Mouse (Mus musculus) embryonic facial prominence, embryonic 13.5 days (tissue): ENCODE results near the gene Tm9sf2. TPM values are rescaled to one million over a fixed set of nuclear protein-coding genes. Genes with fewer than 3 reads are reported as not detected.

Experiments used
- ATAC-seq: fragments of 200-750 bp; cut with Nextera tagmentation; 2 replicates; pipeline ENCODE4 v1.8.0; 2017; ENCODE audit warnings: low read depth; ENCODE audit not compliant: insufficient number of reproducible peaks, insufficient read depth, low FRiP score, low TSS enrichment
- H3K27ac ChIP-seq: fragments of 300-500 bp; sonication (generic); 2 replicates; pipeline ENCODE4 v1.5.1; 2015; ENCODE audit warnings: moderate library complexity, mild to moderate bottlenecking, inconsistent platforms
- H3K27me3 ChIP-seq: fragments of 300-500 bp; sonication (generic); 2 replicates; pipeline ENCODE4 v1.6.1; 2015; ENCODE audit warnings: mild to moderate bottlenecking, inconsistent platforms
- H3K36me3 ChIP-seq: fragments of 300-500 bp; sonication (generic); 2 replicates; pipeline ENCODE4 v1.6.1; 2015; ENCODE audit warnings: mild to moderate bottlenecking, inconsistent platforms
- H3K4me1 ChIP-seq: fragments of 300-500 bp; sonication (generic); 2 replicates; pipeline ENCODE4 v1.6.1; 2015; ENCODE audit warnings: inconsistent platforms
- H3K4me2 ChIP-seq: fragments of 300-500 bp; sonication (generic); 2 replicates; pipeline ENCODE4 v1.6.1; 2015; ENCODE audit warnings: moderate library complexity, mild to moderate bottlenecking, inconsistent platforms
- H3K4me3 ChIP-seq: fragments of 300-500 bp; sonication (generic); 2 replicates; pipeline ENCODE4 v1.5.1; 2015; ENCODE audit warnings: mild to moderate bottlenecking, inconsistent platforms
- H3K9ac ChIP-seq: fragments of 300-500 bp; sonication (generic); 2 replicates; pipeline ENCODE4 v1.6.1; 2015; ENCODE audit warnings: mild to moderate bottlenecking, inconsistent platforms
- H3K9me3 ChIP-seq: fragments of 300-500 bp; sonication (generic); 2 replicates; pipeline ENCODE4 v1.6.1; 2016; ENCODE audit warnings: inconsistent platforms
- WGBS: fragments of 180-500 bp; shearing (Covaris S2); methylation state at CpG from one replicate; pipeline ENCODE4 v1.1.7; 2015; ENCODE audit warnings: mixed read lengths; 5-methylcytosine and 5-hydroxymethylcytosine counted together
- polyA plus RNA-seq: library from polyadenylated mRNA; unstranded; fragments of >200 nt; fragmentation: Nextera tagmentation; extraction: Ambion mirVana; gene quantifications from 2 replicates; pipeline ENCODE4 v1.2.1, GENCODE M21; 2015

The Tm9sf2 gene
- polyA plus RNA-seq, 1 experiment from 2014 or later: 148 TPM

- H3K4me2 ChIP-seq: peak within 1 kb of the TSS; percentile 65
- H3K36me3 ChIP-seq: no peaks in the 10 kb centered on the region
- H3K9me3 ChIP-seq: no peaks in the 10 kb centered on the region
- H3K27ac ChIP-seq: peak within 1 kb of the TSS; percentile 66
- 3% methylated on average over 45 of the region's 45 CpGs for WGBS
- peak; percentile 98 for ATAC-seq
- H3K4me3 ChIP-seq: peak within 1 kb of the TSS; percentile 66
- no peaks in the 10 kb centered on the region for H3K27me3 ChIP-seq
- 0 out of 2 replicates have a peak, but pooled peaks cover 4% of the 10 kb centered on the region for H3K4me1 ChIP-seq
- H3K9ac ChIP-seq: peak within 1 kb of the TSS; percentile 76
Observed at GRCm38 (mm10) chr14:122181078-122181814, 74.4 kb downstream of the Tm9sf2 start, which contains the start of gene Clybl. Gene Clybl, plus strand, starts transcription at chr14:122181704.

- peak overlapping the region; percentile 65 for H3K4me2 ChIP-seq
- H3K9me3 ChIP-seq: no peaks in the 10 kb centered on the region
- peak overlapping the region; percentile 66 for H3K4me3 ChIP-seq
- H3K27me3 ChIP-seq: no peaks in the 10 kb centered on the region
- H3K9ac ChIP-seq: peak overlapping the region; percentile 76
- H3K4me1 ChIP-seq: 0 out of 2 replicates have a peak, but pooled peaks cover 4% of the 10 kb centered on the region
- peak; percentile 40 for ATAC-seq
- no peaks in the 10 kb centered on the region for H3K36me3 ChIP-seq
- WGBS: 1% methylated on average over 12 of the region's 12 CpGs
- H3K27ac ChIP-seq: 0 out of 2 replicates have a peak overlapping the region, but pooled peaks have one; percentile 62
Observed at GRCm38 (mm10) chr14:122181815-122182157, 74.9 kb downstream of the Tm9sf2 start.

- Histone ChIP-seq H3K9ac (no peak overlapping the region), H3K4me3 (0 out of 2 replicates have a peak overlapping the region, but pooled peaks have one; percentile 66), H3K27me3 (no peaks in the 10 kb centered on the region), H3K4me2 (peak overlapping the region; percentile 65), H3K9me3 (no peaks in the 10 kb centered on the region), H3K4me1 (0 out of 2 replicates have a peak, but pooled peaks cover 4% of the 10 kb centered on the region), H3K36me3 (no peaks in the 10 kb centered on the region), H3K27ac (no peak overlapping the region)
- WGBS: 80% methylated on average over 6 of the region's 6 CpGs
- ATAC-seq: no peak
Observed at GRCm38 (mm10) chr14:122182220-122182619, 75.4 kb downstream of the Tm9sf2 start.

- Histone ChIP-seq H3K9ac (no peak overlapping the region), H3K4me3 (no peak overlapping the region), H3K4me2 (no peak overlapping the region), H3K27ac (no peak overlapping the region), H3K4me1 (0 out of 2 replicates have a peak, but pooled peaks cover 4% of the 10 kb centered on the region), H3K36me3 (no peaks in the 10 kb centered on the region), H3K27me3 (no peaks in the 10 kb centered on the region), H3K9me3 (no peaks in the 10 kb centered on the region)
- WGBS: 82% methylated on average over 11 of the region's 11 CpGs
- no peak for ATAC-seq
Observed at GRCm38 (mm10) chr14:122183974-122184373, 77.1 kb downstream of the Tm9sf2 start.

GRCm38 (mm10) chr14:122188250-122188649 lies 81.4 kb downstream of the Tm9sf2 start:
- no peaks in the 10 kb centered on the region for H3K4me1 ChIP-seq
- H3K9ac ChIP-seq: no peak overlapping the region
- no peak overlapping the region for H3K27ac ChIP-seq
- H3K4me3 ChIP-seq: no peak overlapping the region
- ATAC-seq: no peak
- 84% methylated on average over 5 of the region's 5 CpGs for WGBS
- H3K9me3 ChIP-seq: no peaks in the 10 kb centered on the region
- H3K27me3 ChIP-seq: no peaks in the 10 kb centered on the region
- no peaks in the 10 kb centered on the region for H3K36me3 ChIP-seq
- H3K4me2 ChIP-seq: no peak overlapping the region

- Histone ChIP-seq H3K27ac (no peak overlapping the region), H3K27me3 (no peaks in the 10 kb centered on the region), H3K9ac (no peak overlapping the region), H3K4me3 (no peak overlapping the region), H3K9me3 (no peaks in the 10 kb centered on the region), H3K4me1 (no peaks in the 10 kb centered on the region), H3K36me3 (no peaks in the 10 kb centered on the region), H3K4me2 (no peak overlapping the region)
- ATAC-seq: no peak
- 79% methylated on average over 5 of the region's 5 CpGs for WGBS
Observed at GRCm38 (mm10) chr14:122189901-122190300, 83.1 kb downstream of the Tm9sf2 start.

- Histone ChIP-seq H3K9ac (no peak overlapping the region), H3K27ac (no peak overlapping the region), H3K4me2 (no peak overlapping the region), H3K27me3 (no peaks in the 10 kb centered on the region), H3K36me3 (no peaks in the 10 kb centered on the region), H3K4me1 (no peaks in the 10 kb centered on the region), H3K4me3 (no peak overlapping the region), H3K9me3 (no peaks in the 10 kb centered on the region)
- WGBS: 19% methylated on average over 2 of the region's 2 CpGs
- no peak for ATAC-seq
Observed at GRCm38 (mm10) chr14:122190527-122190926, 83.7 kb downstream of the Tm9sf2 start.

GRCm38 (mm10) chr14:122190941-122191510 lies 84.2 kb downstream of the Tm9sf2 start:
- no peak overlapping the region for H3K4me2 ChIP-seq
- H3K27ac ChIP-seq: no peak overlapping the region
- no peaks in the 10 kb centered on the region for H3K9me3 ChIP-seq
- H3K36me3 ChIP-seq: no peaks in the 10 kb centered on the region
- ATAC-seq: no peak; the same call in 1 of the 2 replicates
- no peak overlapping the region for H3K4me3 ChIP-seq
- no peaks in the 10 kb centered on the region for H3K4me1 ChIP-seq
- WGBS: 14% methylated on average over 7 of the region's 7 CpGs
- no peak overlapping the region for H3K9ac ChIP-seq
- H3K27me3 ChIP-seq: no peaks in the 10 kb centered on the region

- no peak overlapping the region for H3K4me3 ChIP-seq
- no peak overlapping the region for H3K9ac ChIP-seq
- no peak overlapping the region for H3K4me2 ChIP-seq
- no peaks in the 10 kb centered on the region for H3K9me3 ChIP-seq
- no peaks in the 10 kb centered on the region for H3K4me1 ChIP-seq
- H3K27ac ChIP-seq: no peak overlapping the region
- no peak for ATAC-seq
- WGBS: 96% methylated on average over 8 of the region's 8 CpGs
- no peaks in the 10 kb centered on the region for H3K27me3 ChIP-seq
- no peaks in the 10 kb centered on the region for H3K36me3 ChIP-seq
Observed at GRCm38 (mm10) chr14:122194630-122195029, 87.8 kb downstream of the Tm9sf2 start.

- H3K9ac ChIP-seq: no peak overlapping the region
- no peaks in the 10 kb centered on the region for H3K36me3 ChIP-seq
- H3K27me3 ChIP-seq: no peaks in the 10 kb centered on the region
- 78% methylated on average over 6 of the region's 6 CpGs for WGBS
- no peak overlapping the region for H3K4me2 ChIP-seq
- H3K27ac ChIP-seq: no peak overlapping the region
- no peak overlapping the region for H3K4me3 ChIP-seq
- H3K4me1 ChIP-seq: peaks cover 7% of the 10 kb centered on the region; the same call in 1 of the 2 replicates
- no peak for ATAC-seq
- H3K9me3 ChIP-seq: no peaks in the 10 kb centered on the region
Observed at GRCm38 (mm10) chr14:122196851-122197250, 90.0 kb downstream of the Tm9sf2 start.

GRCm38 (mm10) chr14:122200247-122200885 lies 93.5 kb downstream of the Tm9sf2 start:
- ATAC-seq: no peak

More at GRCm38 (mm10) chr14:122200247-122200885, 93.5 kb downstream of the Tm9sf2 start:
- no peak overlapping the region for H3K27ac ChIP-seq
- H3K27me3 ChIP-seq: no peaks in the 10 kb centered on the region
- H3K4me2 ChIP-seq: 0 out of 2 replicates have a peak overlapping the region, but pooled peaks have one; percentile 1
- no peaks in the 10 kb centered on the region; the same call in 1 of the 2 replicates for H3K9me3 ChIP-seq
- no peak overlapping the region for H3K9ac ChIP-seq
- H3K36me3 ChIP-seq: no peaks in the 10 kb centered on the region
- 28% methylated on average over 14 of the region's 14 CpGs for WGBS
- H3K4me3 ChIP-seq: no peak overlapping the region
- H3K4me1 ChIP-seq: peaks cover 7% of the 10 kb centered on the region; the same call in 1 of the 2 replicates
